Mouse (Mus musculus) hindlimb bud, embryonic 11.5 days (tissue): ENCODE measurements around the gene Gfod1.

Experiments
- DNase-seq: peaks from one replicate; pipeline ENCODE4 v3.0.0-alpha.2; 2012; ENCODE audit warnings: low read depth, low spot score; ENCODE audit errors: extremely low spot score

The Gfod1 gene

DNA sequence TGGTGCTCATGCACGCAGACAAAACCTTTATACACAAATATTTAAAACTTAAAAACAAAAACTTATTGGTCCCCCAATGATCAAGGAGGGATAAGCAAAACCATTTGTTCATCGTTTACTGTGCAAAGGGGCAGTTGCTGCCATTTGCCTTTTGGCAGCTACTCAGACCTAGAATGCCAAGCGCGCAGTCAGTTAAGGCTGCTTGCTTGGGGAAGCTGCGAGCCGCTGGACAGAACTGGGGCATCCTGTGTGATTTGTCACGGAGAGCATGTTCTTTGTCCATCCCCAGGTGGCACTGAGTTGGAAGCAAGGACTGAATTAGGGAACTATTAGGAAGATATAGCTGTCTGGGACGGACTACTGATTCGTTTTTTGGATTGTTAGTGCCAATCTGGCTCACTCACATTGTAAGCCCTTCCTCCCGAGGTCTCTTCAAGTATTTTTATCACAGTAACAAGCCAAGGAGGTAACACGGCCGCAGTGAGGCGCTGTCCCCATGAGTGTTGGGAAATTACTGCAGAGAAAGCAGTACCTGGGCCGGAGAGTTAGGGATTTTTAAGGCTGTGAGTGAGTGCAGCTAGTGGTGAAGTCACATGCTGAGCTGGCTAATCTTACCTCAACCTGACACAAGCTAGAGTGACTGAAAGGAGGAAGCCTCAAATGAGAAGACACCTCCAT is 131.8 kb downstream of the Gfod1 start:
- no peak for DNase-seq

DNA sequence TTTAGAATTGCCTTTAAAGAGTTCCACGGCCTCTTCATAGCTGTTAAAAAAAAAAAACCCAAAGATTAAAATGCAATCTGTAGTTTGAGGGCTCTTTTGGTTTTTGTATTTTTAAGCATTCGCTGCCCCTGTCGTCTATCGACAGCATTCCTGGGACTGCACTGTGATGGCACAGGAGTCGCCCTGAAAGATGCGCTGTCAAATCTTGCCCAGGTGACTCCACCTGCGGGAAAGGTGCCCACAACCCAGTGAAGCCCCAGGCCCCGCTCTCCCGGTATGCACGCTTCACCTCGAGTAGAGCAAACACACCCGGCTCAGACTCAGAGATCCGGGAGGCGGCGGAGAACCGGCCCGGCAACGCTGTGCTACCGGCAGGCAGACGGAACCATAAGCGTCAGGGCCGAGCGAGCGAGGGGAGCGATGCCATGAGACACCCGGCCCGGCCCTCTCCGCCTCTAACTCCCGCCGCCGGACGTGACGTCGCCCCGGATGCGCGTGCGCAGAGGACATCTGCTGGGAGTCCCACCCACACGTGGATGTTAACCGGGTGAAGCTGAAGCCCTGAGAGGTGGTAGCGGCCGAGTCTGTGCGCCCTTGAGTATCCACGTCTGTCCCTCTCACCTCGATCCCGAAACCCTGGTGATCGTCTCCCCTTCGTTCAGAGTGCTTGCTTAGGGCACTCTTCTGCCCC is 132.8 kb downstream of the Gfod1 start, which contains the start of gene Tbc1d7:
Tbc1d7 (minus strand) TSS at position 482 of the 691 bp plus-strand sequence.
- DNase-seq: peak; percentile 79

DNA sequence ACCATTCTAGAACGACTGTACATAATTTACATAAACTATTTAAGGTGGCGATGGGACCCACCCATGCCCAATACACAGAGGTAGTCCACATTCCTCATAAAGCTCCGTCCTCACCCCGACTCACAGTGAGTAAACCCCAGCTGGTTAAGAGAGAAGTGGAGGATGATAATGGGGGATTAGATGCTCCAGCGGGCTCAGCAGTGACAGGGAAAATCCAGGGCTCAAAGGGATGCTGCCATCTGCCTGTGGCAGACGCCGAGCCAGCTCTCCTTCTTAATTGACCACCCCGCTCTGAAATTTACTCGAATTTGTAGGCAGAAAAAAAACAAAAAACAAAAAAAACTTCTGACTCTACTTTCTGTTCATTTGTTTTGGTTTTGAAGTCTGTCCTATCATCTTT is 136.3 kb downstream of the Gfod1 start:
- DNase-seq: no peak

DNA sequence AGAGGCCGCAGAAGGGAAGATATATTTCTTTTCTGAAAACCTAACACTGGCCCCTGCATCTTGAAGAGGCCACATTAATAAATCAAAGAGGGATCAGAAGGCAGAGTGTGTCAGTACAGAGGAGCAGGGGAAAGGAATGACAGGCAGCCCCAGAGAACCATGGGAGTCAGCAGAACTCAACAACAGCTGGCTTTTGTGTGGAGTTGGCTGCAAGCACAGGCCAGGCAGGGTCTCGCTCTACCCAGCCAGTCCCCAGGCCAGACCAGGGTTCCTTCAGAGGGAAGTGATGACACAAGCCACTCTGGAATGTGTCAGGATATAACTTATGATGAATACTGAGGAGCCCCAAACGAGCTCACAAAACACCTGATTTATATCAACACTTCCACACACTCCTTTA is 144.5 kb downstream of the Gfod1 start:
- DNase-seq: no peak

DNA sequence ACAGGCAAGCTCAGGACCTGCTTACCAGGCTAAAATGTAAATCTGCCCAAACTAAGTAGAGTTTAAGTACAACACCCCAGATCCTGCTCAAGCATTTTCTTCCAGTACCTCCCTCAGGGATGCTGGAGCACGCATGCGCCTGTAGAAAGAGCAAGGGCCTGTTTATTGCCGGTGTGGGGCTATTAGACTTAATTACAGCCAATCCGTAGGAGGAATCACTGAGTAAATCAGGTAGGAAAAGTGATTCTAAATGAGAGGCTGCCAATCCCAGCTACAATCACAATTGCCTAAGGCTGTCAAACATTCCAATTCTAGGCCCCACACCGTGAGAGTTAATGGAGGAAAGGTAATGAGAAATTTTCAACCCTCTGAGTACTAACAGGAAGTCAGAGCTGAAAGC is 145.7 kb downstream of the Gfod1 start:
- DNase-seq: no peak

DNA sequence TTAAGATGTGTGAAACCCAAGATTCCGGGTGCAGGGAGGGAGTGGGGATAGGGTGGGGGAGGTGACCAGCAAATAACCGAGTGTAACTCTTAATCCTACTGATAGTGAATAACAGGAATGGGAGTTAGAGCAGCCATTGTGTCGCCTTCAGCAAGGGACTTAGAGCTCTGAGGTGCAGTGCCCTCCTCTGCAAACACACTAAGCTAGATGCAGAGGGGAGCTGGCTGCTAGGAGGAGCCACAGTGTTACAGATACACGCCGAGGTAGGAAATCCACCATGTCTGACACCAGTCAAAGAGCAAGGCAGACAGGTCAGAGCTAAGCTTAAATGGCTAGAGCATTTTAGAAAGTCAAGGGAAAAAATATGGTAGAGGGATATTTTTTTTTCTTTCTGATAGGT is 146.6 kb downstream of the Gfod1 start:
- no peak for DNase-seq

DNA sequence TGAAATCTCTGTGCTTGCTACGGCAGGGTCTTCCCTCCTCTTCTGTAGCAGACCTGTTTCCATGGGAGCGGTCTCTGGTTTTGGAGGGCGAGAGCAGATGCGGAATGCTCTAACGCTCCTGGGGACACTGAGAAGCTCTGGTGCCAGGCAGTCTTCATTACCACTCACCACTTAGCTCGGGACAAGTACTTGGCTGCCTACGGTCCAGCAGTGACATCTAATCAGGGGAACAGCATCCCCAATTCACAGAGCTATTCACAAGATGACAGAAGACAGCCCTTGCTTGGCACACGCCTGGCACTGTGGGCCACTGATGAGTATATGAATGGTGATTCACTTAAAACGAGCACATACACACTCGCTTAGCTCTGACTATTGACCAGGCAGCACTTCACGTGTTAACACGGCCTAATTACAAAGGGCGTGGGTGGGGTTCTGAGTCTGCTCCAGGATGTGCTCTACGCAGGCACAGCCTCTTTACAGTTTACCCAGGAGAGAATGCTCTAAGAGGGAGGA is 151.9 kb downstream of the Gfod1 start:
- DNase-seq: no peak

DNA sequence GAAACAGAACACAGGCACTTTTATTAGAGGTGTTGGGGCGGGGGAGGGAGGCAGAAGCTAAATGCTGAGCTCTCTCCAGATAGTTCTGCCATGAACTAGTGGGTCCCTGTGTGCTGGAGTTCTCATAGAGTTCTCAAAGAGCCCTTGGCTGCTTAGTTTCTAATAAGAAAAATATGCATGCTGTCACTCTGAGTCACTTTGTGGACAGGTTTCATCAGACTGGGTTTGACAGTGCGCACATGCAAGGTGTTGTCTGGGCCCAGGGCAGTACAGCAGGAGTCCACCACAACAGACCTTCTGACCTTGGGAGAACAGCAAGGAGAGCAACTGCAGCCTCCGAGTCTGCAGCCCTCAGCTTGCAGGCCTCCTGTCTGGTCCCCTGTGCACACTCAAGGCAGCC is 154.3 kb downstream of the Gfod1 start:
- DNase-seq: no peak

DNA sequence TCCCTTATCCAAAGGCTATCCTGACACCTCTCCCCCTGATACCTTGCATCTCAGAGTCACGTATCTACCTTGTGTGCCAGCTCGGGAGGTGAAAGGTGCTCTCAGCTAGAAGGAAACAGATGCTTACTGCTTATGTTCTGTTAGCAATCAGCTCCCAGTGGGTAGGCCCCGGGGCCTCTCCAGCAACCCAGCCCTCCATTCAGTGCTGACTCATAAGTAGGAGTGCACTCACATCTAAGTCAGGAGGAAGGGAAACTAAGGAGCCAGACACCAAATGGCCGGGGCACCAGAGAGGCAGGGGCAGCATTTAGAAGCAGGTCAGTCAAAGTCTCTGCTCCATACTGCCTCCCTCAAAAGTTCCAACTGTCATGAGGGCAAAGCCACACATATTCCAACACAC is 155.3 kb downstream of the Gfod1 start:
- DNase-seq: no peak

DNA sequence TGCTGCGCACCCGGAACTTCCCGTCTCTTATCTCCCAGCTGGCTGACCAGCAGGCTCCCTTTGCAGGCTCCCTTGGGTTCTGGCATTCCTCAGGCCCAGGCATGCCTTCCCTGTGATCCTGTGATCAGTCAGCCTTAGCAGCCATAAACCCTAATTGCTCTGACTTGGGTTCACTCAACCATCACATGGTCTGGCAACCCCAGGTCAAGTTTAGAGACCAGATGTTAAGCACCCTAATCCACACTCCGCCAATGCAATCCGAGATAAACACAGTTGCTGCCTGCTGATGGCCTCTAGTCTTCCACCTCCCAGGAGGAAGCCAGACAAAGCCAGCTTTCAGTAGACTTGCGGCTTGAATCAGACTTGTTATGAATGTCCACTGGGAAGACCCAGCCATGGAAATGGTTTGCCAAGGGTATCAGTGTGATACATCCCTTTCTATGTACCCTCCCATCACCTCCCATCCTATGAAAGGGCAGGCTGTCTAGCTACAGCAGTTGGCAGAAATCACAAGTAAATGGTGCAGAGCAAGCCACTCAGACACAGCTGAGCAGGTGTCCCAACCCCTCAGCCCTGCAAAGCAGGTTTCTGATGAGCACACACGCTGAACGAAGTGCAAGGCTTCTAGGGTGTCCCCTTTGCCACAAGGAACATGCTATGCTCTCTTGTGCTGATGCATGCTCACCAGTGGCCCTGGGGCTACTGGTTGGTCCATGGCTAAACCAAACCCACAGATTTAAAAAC is 157.3 kb downstream of the Gfod1 start:
- DNase-seq: no peak
